Mouse (Mus musculus) liver, embryonic 18 days (tissue): ENCODE data around the gene Dhx38. TPM values are rescaled to one million over a fixed set of nuclear protein-coding genes. Genes with fewer than 3 reads are reported as not detected.

Experiments
- polyA plus RNA-seq: library from polyadenylated mRNA; depleted of rRNA; stranded (reverse); fragments of >200 nt; gene quantifications from 2 replicates; pipeline ENCODE4 v1.2.3, GENCODE M21; 2012; rRNA removed

Dhx38 gene
- 6.2 and 8.4 TPM in 2 replicates for polyA plus RNA-seq

DNA sequence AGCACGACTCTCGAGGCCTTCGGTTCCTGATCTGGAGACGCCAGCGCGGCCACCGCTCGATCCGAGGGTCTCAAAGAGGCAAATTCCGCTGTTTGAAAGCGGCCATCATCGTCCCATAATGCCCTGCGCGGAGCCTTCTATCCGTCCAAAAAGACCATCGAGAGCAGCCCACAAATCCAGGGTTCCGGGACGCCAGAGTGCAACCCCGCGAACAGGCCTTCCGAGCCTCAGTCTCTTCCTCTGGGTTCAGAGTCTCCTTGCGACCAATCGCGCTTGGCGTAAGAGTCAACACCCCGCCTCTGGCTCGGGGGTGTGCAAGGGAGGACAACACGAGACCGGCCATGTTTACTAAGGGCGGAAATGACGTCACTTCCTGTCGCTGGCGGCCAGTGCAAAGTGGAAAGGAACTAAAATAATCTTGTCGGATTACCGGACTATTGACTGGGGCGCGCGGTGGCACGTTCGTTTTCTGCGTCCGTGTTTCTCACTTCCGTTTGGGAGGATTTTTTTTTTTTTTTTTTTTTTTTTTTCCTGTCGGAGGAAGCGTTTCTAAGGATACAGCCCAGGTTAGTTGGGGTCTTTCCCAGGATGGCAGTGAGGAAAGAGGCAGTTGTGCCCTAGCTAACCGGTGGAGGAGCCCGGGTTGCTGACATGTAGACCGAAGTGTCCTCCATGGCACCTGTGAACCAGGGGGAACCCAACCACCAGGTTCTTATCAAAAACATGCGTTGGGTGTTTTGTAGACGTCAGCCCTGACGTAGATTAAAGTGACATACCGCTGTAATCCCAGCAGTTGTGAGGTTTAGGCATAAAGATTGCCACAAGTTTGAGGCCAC, at the start of gene Dhx38, which contains the start of gene Txnl4b:
Gene Dhx38, minus strand, starts transcription at position 364 of the 836 bp plus-strand sequence.
Gene Txnl4b, plus strand, starts transcription at position 395 of the 836 bp plus-strand sequence.

DNA sequence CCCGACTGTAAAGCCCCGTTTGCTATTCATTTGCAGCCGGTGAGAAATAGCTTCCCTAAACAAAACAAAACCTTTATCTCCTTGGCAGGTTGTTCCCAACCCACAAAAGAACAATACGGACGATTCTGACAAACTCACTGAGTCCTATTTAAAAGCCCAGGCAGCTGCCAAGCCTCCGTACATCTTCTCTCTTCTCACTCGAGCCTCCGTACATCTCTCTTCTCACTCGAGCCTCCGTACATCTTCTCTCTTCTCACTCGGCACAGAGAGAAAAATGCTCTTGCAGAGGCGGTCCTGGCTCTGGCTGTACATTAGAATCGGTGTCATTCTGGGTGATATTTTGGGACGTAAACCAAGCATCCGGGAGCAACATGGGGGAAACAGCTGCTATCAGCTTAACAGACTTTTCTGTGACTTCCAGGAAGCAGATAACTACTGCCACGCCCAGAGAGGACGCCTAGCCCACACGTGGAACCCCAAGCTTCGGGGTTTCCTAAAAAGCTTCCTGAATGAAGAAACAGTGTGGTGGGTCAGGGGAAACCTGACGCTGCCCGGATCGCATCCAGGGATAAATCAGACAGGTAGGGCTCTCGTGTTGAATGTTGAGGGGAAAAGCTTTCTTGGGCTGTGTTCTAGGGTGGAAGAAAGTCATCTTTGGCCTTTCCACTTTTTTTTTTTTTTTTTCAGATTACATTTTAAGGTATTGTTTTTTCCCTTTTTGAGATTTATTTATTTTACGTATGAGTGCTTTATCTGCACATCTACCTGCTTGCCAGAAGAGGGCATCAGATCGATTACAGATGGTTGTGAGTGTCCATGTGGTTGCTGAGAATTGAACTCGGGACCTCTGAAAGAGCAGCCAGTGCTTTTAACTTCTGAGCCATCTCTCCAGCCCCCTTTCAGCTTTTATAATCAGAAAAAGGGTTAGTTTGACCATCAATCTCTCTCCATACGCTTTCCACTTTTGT, 48.9 kb upstream of the Dhx38 start, which contains the start of gene Pkd1l3:
Gene Pkd1l3, plus strand, starts transcription at position 275 of the 968 bp plus-strand sequence.

GRCm38 (mm10) chr8:109608271-109609152, 42.9 kb upstream of the Dhx38 start, which contains the start of gene Dhodh:
Gene Dhodh, minus strand, starts transcription at chr8:109608673.

DNA sequence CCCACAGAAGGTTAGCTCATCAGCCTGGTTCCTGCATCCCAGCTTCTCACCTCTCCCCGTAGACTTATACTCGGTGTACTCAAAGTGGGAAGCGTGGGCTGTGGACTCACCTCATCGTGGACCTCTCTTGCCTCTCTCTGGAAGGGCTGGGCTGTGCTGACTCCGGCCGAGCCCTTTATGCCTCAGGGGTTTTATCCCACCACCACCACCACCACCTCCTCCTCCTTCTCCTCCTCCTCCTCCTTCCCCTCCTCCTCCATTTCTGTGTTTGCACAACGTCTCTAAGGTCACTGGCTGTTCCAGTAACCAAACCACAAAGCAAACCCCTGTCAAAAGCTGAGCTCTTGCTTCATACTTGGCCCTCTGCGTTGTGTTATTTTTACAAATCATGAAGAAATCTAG, 13.2 kb upstream of the Dhx38 start, which contains the start of gene Hp:
Gene Hp, minus strand, starts transcription at position 273 of the 402 bp plus-strand sequence.

Other genes with a start within 250 kb of the Dhx38 start
- not detected in 2 replicates for gene Pmfbp1, start 71.8 kb downstream of the Dhx38 start, polyA plus RNA-seq
- gene Txnl4b, start within 50 bp of the Dhx38 start, polyA plus RNA-seq = 2.6 and 2.7 TPM in 2 replicates
- gene Hp, start 13.3 kb upstream of the Dhx38 start, polyA plus RNA-seq = 1,566 and 1,769 TPM in 2 replicates
- gene Dhodh, start 42.8 kb upstream of the Dhx38 start, polyA plus RNA-seq = 11.4 and 15.1 TPM in 2 replicates
- gene Pkd1l3, start 48.7 kb upstream of the Dhx38 start, polyA plus RNA-seq = 0.54 and 0.80 TPM in 2 replicates
- 24.7 and 26.5 TPM in 2 replicates for gene Ist1, start 127.4 kb upstream of the Dhx38 start, polyA plus RNA-seq
- 4.3 and 4.6 TPM in 2 replicates for gene Zfp821, start 139.7 kb upstream of the Dhx38 start, polyA plus RNA-seq
- gene Atxn1l, start 171.9 kb upstream of the Dhx38 start, polyA plus RNA-seq = 2.6 and 3.1 TPM in 2 replicates
- gene Ap1g1, start 212.7 kb upstream of the Dhx38 start, polyA plus RNA-seq = 20.4 and 23.7 TPM in 2 replicates